Mouse (Mus musculus): Measurements from ENCODE around the gene D1Pas1. TPM values are rescaled to one million over a fixed set of nuclear protein-coding genes. Genes with fewer than 3 reads are reported as not detected.

Gene D1Pas1
- total RNA-seq (2015), result not detected in 2 replicates
- not detected in 2 replicates for total RNA-seq (2017)

DNA sequence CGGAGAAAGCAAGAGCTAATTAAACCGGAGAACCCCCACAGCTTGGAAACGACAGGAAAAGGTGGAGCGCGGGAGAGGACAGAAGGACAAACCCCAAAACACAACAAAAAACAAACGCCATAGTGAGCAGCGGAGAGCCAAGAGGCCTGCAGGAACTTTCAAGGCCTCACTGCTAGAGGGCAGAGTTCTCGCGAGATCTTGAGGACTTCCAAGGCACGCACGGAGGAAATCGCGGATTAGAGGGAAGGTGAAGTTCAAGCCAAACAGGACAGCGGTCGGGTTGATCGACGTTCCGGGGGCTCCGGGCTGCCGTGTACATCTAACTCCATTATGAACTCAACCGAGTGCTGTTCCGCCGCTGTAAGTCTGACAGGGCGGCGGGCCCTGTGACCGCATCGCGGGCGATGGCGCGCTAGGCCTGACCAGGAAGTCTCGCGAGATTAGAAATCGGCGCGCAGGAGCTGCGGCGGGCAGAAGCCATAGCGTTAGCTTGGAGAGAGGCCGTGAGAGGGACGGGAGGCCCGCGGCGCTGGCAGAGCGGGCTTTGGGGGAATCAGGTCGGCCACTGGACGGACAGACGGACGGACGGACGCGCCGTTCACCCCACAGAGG lies at the start of gene D1Pas1:
Gene D1Pas1 (plus strand): TSS at position 216 of the 612 bp plus-strand sequence.
- ATAC-seq (ENCODE audit: poor library complexity, severe bottlenecking), result no peak

DNA sequence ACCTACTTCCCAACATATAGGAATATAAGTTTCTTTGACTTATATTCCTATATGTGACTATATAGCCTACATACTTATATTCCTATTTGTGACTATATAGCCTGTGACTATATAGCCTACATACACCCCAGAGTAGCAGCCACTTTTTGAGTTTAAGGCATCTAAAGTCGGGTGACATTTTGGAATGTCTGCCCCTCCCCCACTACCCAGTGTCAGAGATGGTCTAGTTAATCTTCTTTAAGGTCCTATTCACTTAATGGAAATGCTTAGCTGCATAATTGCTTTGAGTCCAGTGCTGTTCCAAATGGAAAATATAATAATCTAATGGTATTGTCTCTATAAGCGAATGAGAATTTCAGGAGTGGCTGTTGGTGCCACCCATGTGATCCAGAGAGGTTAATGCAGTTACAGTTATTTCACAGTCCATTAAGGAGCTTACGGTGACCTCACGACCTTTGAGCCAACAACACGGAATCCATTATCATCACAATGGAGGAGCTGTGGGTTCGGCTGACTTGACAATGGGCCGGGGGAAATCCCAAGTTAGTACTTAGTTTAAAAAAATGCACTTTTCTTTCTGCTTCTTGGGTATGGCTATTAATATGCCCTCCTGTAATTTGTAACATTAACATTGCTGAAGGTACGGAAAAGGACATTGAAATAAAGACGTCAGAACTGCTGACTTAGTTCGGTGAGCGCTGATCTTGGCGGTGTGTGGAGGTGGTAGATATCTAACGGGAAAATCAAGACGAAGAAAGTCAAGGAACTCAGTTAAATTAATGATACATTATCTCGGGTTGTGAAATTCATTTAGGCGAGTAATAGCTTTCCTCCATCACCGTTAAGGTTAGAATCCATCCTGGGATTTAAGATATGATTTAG lies 44.5 kb upstream of the D1Pas1 start:
- no peak for ATAC-seq (ENCODE audit: poor library complexity, severe bottlenecking)

DNA sequence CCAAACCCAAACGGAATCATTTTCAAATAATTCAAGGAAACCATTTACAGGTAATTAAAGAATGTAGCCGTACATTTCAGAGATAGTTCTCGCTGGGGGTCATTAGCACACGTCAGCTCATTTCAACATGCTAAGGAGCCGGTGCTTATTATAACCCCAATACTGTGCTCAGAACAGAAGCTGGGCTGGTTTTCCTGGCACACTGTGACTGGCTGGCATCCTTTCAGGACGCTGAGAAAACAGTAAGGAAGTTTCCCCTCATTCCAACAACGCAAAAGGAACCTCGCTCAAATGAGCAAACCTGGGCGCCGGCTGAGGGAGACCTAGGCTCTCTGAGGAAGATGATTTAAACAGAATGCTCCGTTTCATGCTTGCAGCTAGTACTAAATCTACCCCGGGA lies 43.2 kb upstream of the D1Pas1 start:
- no peak for ATAC-seq (ENCODE audit: poor library complexity, severe bottlenecking)

- no peak for ATAC-seq (ENCODE audit: poor library complexity, severe bottlenecking)
These were observed 41.8 kb upstream of the D1Pas1 start for GRCm38 (mm10) chr1:186925411-186925810.

- ATAC-seq (ENCODE audit: poor library complexity, severe bottlenecking), result no peak
These were observed 40.8 kb upstream of the D1Pas1 start for GRCm38 (mm10) chr1:186926316-186926949.

GRCm38 (mm10) chr1:186926950-186927316 lies 40.3 kb upstream of the D1Pas1 start:
- no peak for ATAC-seq (ENCODE audit: poor library complexity, severe bottlenecking)

- no peak for ATAC-seq (ENCODE audit: poor library complexity, severe bottlenecking)
These were observed 39.7 kb upstream of the D1Pas1 start for GRCm38 (mm10) chr1:186927494-186927893.

DNA sequence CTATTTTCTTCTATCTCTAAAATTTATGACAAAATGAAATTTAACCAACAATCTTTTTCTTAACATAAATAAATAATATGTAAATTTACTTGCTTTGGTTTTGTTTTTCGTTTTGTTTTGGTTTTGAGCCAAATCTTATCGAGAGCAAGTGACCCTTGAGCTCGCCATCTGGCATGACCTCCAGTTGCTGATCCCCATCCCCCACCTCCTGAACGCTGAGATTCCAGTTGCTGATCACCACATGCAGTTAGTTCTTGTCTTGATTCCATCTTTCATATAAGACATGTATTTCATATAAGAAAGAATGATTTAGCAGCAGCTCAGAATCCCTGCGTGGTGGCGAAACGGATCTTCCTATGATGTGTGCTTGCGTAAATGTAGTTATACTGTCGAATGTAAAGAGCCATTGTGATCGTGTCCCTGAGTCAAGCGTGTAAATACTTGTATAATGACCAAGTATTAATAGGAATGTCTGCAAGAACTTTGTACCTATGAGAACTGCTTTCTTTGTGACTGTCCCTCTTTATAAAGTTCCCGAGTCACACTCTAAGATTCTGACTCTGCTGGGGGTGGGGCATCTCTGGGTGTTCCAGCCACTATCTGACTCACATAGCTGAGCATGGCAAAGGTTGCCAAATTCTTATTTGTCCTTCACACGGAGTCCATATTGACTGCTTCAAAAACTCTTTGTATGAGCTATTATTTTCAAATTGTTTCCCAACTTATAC lies 36.9 kb upstream of the D1Pas1 start:
- ATAC-seq (ENCODE audit: poor library complexity, severe bottlenecking), result no peak

DNA sequence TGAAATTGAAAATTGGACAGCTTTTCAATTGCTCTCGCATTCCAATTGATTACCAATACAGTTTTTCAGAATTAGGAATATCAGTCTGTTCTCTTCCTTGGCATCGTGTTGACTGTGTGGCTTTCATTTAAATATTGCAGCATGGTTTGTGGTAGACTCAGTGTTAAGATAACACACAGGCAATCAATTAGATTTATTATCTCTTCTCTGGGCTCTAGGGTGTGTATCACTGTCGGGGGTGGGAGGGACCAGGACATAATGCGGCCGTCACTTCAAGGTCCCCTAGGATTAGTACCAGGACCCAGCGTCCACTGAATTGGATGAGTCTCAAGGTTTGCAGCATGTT lies 36.4 kb upstream of the D1Pas1 start:
- no peak for ATAC-seq (ENCODE audit: poor library complexity, severe bottlenecking)

GRCm38 (mm10) chr1:186934205-186934604 lies 33.0 kb upstream of the D1Pas1 start:
- ATAC-seq (ENCODE audit: poor library complexity, severe bottlenecking), result no peak

DNA sequence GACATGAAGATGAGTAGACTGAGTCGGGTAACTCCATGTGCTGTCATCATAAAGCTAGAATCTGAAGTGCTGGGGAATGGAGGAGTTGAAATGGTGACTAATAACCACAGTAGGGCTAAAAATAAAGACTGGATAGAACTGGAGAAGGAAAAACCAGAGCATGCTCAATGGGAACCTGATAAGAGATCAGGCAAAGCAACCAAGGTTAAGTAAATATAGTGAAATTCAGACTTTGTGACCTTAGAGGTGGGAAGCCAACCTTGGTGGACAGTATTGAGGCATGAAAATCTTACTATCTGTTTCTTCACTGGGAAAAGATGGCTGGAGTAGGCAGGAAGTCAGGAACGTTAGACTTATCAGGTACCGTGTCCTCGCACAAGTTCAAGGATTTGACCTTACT lies 14.8 kb upstream of the D1Pas1 start:
- no peak for ATAC-seq (ENCODE audit: poor library complexity, severe bottlenecking)

DNA sequence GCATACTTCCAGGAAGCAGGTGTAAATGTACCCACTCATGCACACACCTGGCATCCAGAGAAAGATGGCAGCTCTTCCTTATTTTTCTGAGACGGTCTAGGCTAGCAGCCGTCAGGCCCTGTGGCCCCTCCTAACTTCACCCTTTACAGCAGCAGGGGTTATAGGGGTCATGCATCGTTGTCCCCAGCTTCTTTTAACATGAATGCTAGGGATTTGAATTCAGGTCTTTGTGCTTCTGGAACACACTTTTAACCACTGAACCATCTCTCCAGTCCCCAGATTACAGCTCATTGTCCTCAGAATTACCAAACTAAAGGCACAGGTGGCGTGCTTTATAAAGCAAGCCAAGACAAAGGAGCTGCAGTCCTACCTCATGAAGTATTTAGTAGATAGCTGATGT lies 12.6 kb upstream of the D1Pas1 start:
- ATAC-seq (ENCODE audit: poor library complexity, severe bottlenecking), result no peak

GRCm38 (mm10) chr1:186959380-186959779 lies 7.8 kb upstream of the D1Pas1 start:
- ATAC-seq (ENCODE audit: poor library complexity, severe bottlenecking), result no peak

DNA sequence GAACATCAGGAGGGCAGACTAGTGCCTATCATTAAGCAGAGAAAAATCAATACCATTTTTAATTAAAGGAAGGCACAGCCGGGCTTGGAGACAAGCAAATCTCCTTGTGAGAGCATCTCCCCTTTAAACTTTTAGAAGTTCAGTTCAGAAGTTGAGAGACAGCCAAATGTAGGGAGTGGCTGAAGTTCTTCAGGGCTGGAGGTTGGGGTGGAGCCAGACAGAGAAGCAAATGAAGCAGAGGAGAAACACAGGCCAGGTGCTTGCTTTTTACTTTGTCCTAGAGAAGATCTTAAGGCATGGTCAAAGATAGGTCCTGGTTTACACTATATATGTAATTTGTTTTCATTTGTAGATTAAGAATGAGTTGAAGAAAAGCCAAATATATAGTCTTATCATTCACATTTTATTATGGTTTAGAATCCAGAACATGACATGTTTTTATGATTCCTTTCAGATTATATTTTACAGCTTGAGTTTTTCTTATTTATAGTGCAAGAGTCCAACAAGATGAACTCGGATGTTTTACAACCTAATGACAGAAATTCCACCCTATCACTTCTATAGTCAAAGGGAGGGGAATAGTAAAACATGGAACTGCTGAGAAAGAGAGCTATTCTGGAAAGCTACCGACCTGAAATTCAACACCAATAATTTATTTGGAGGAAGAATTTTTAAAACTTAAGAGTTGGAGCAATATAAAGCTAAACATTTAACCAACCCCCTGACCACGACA lies 2.9 kb upstream of the D1Pas1 start:
- ATAC-seq (ENCODE audit: poor library complexity, severe bottlenecking), result no peak

DNA sequence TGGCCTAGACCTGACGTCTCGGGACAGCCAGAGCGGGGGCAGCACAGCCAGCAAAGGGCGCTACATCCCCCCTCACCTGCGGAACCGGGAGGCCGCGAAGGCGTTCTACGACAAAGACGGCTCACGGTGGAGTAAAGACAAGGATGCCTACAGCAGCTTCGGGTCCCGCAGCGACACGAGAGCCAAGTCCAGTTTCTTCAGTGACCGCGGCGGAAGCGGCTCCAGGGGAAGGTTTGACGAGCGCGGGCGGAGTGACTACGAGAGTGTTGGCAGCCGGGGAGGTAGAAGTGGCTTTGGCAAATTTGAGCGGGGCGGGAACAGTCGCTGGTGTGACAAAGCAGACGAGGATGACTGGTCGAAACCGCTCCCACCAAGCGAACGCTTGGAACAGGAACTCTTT lies 710 bp downstream of the D1Pas1 start:
- ATAC-seq (ENCODE audit: poor library complexity, severe bottlenecking), result no peak

- ATAC-seq (ENCODE audit: poor library complexity, severe bottlenecking), result no peak
These were observed 9.8 kb downstream of the D1Pas1 start for GRCm38 (mm10) chr1:186976937-186977540.

- no peak for ATAC-seq (ENCODE audit: poor library complexity, severe bottlenecking)
These were observed 10.6 kb downstream of the D1Pas1 start for GRCm38 (mm10) chr1:186977801-186978200.

DNA sequence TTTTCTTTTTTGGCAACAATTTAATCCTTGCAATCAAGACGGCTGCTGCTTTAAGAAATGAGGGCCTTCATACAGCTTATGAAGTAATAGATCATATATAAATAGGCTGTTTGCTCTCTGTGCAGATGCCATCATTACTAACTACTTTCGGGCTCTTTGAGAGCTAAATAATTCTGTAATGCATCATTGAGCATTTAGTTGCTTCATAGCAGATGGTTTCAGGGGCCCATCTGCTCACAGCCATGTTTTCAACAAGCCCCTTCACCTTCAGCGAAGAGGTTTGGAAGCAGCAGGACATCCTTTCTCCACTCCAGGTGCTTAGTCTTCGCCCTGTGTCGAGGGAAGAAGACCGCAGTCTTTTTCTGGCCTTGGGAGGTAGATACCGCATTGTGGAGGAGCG lies 12.2 kb downstream of the D1Pas1 start:
- no peak for ATAC-seq (ENCODE audit: poor library complexity, severe bottlenecking)

GRCm38 (mm10) chr1:186980503-186980902 lies 13.3 kb downstream of the D1Pas1 start:
- ATAC-seq (ENCODE audit: poor library complexity, severe bottlenecking), result no peak

DNA sequence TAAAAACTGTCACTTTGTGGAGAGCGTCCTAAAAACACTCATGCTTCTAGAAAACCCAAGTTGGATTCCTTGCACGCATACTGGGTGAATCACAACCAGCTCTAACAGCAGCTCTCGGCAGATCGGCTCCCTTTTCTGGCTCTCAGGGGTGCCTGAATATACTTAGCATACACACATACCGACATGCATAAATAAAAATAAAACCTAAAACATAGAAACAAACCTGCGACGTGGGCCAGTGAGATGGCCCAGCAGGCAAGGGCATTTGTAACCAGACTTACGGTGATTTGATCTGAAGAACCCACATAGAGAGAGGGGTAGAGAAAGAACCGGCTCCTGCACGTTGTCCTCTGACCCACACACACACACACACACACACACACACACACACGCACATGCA lies 17.9 kb downstream of the D1Pas1 start:
- no peak for ATAC-seq (ENCODE audit: poor library complexity, severe bottlenecking)
